Mouse (Mus musculus) megakaryocyte-erythroid progenitor cell, adult 5-6 weeks (primary cell): ENCODE measurements at regions not wholly inside any gene's neighbourhood (a gene's known extent, or its start where the extent isn't known, plus 50 kb on each side); places are given as distances from the start of the nearest gene placed in this dataset.

ENCODE experiments used
- ATAC-seq: replicated peaks from 2 replicates; pipeline ENCODE4 v1.8.0; 2016; ENCODE audit warnings: mild to moderate bottlenecking, inconsistent platforms; ENCODE audit not compliant: severe bottlenecking, poor library complexity, low FRiP score, low TSS enrichment

GRCm38 (mm10) chr3:9137131-9137874 lies 472.6 kb downstream of the Zfp704 start:
- ATAC-seq: no peak

- no peak for ATAC-seq
These were observed 475.9 kb downstream of the Zfp704 start for GRCm38 (mm10) chr3:9133991-9134390.

DNA sequence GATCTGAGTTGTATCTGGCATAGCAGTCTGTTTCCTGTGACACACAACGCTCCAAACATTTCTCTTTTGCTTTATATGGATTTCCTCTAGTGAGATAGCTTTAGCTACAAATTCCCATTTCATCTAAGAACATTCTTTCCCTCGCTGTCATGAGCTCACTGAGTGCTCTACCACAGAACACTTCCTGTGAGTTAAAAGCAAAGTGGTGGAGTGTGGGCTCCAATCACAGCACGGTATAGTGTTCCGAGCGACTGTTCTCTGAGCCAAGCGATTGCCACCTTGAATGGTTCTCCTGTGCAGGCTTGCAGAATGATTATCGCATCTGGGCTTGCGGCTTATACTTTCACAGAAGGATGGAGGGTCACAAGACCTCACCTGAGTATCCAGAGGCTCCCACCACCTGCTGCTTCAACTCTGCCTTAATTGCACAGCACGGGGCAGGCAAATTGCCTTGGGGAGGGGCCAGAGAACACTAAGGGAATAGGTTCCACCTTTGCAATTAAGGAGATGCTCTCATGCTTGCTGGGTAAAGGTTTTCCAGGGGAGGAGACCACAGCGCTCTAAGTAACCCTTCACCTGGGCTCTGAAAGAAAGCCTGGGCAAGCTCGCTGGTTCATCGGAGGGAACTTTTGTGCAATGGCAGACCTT lies 477.7 kb downstream of the Zfp704 start:
- ATAC-seq: no peak

GRCm38 (mm10) chr3:9131366-9131765 lies 478.5 kb downstream of the Zfp704 start:
- no peak for ATAC-seq

DNA sequence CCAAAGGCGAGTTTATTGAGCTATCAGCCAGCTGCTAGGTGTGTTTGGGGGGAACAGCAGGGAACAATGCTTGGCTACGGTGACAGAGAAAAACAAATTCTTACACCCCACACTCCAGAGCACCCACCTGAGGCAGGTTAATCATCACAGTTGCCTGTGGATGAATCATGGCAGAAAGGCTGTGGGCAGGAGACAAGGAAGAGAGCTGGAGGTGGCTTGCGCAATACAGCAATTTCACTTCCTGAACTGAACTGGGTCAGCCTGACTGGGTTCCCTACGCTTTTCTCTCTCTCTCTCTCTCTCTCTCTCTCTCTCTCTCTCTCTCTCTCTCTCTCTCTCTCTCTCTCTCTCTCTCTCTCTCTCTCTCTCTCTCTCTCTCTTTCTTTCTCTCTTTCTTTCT lies 481.5 kb downstream of the Zfp704 start:
- no peak for ATAC-seq

DNA sequence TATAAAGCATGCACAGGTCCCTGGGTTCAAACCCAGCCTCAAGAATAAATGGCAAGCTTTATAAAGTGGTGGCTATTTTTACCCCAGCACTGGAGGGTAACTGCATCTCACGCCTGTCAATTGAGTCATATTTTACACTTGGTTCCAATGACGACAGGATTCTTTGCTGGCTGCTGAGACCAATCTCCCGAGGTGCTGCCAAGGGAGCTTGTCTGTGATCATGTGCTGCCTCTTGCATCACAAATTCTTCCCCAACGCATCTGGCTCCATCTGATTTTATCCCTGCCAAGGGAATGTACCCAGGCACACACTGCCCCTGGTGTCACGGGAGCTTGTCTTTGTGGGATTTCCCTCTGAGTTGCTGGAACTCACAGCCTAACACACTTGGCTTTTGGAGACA lies 486.8 kb downstream of the Zfp704 start:
- no peak for ATAC-seq

GRCm38 (mm10) chr3:9117913-9118312 lies 492.0 kb downstream of the Zfp704 start:
- ATAC-seq: no peak

DNA sequence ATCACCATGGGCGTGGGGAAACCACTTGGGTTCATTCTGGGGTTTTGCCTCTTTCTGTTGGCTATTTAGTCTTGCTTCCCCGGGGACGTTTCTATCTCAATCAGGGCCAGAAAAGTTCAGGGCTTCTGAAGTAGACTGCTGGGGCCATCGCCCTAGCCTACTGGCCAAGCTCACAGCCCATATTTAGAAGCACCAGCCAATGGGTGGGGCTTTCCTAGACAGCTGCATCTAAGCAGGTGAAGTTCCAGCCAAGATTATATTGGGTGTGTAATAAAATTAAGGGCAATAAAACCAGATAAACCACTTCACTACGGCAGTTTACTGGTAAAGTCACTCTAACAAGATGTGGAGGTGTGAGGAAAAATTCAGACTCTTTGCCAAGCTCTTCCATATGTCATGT lies 496.5 kb downstream of the Zfp704 start:
- no peak for ATAC-seq

- ATAC-seq: no peak
These were observed 499.1 kb downstream of the Zfp704 start for GRCm38 (mm10) chr3:9110741-9111140.

DNA sequence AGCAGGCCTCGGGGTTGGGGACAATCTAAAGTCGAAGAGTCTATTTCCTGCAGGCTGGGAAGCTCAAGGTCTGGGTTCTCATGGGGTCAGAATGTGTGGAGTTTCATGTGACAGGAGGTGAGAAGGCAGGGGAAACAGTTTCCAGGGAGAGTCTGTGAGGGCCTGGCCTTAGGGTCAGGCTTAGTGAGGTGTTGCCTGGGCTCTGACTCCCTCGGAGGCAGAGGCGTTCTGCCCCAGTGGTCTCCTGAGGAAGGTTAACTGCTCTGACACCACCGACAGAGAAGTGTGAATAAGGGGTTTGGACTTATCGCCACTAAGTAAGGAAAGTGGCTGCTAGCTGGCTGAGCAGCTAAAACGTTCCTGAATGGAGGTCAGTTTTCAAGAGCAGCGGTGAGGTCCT lies 499.9 kb downstream of the Zfp704 start:
- no peak for ATAC-seq

DNA sequence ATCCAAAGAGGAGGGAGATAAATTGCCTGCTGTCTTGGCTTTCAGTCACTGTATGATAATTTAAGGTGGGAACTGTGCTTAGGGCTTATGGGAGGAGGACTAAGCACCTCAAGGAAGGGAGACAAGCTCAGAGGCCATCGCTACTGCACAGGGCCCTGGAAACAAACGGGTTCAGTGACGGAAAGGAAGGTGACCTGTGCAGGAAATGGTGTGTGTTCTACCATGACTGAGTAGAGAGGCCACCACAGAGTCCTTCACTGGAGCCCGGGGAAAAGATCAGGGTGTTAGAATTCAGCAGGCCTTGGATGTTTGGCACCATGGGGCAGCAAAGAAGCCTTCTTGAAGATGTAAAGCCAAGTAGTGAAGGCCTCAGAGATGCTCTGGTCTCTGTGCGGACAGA lies 500.4 kb downstream of the Zfp704 start:
- no peak for ATAC-seq

DNA sequence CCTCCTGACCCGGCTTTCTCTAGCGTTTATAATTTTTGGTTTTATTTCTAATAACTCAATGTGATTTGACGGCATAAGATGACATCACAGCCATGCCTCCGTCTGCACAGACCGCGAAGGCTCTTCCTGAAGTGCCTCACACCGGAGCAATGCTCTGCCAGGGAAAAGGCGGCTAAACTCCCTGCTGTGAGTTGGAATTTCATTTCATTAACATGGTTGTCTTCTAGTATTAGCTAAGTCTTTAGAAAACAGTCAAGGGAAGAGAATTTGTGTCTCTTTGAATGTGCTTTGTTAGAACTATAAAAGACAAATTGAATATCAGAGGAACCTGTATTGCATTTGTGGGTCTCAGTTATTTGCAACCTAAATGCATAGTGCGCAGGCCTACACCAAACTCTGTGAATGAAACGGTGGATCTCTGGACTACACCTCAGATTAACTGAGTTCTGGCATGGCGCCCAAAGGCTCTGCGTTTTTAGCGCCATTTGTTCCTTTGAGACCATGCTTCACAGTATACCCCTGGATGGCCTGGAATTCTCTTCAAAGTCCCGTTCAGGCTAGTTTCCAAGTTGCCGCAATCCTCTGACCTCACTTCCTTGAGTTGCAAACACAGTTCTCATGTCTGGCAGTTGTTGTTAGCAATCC lies 502.0 kb downstream of the Zfp704 start:
- no peak for ATAC-seq

- ATAC-seq: no peak
These were observed 504.5 kb downstream of the Zfp704 start for GRCm38 (mm10) chr3:9105191-9105926.

DNA sequence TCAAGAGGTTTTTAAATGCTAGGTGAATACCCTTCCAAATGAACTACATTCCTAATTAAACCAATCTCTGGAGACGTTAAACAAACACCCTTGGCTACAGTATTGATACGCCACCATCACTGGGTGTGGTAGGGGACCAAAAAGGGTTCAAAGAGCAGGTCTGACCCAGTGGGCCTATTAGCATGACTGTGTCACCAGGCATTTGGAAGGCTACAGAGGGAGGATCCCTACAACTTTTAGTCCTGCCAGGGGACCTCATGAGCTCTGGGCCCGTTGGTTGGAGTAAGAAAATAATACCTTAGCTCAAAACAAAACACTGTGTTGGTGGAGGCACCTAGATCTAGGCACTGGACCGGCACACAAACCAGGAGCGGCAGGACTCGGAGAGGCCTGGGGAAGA lies 506.4 kb downstream of the Zfp704 start:
- no peak for ATAC-seq

GRCm38 (mm10) chr3:9101240-9101639 lies 508.6 kb downstream of the Zfp704 start:
- ATAC-seq: no peak

- ATAC-seq: no peak
These were observed 509.1 kb downstream of the Zfp704 start for GRCm38 (mm10) chr3:9100761-9101160.

DNA sequence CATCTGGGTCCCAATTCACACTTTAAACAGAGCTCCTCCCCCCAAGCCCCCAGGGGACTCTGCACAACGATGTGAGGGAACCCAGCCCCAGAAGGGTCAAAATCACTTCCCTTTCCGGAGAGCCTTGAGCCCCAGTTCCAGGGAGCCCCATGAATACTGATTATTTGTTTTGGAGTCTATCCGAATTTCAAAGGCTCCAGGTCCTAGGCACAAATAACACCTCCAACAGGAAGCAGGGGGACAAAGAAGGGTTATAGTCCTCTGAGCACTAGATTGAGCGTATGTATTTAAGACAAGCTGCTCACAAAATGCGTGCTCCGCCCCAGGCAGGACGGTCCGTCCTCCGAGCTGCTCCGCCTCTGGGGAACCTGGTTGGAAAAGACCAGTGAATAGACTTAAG lies 511.4 kb downstream of the Zfp704 start:
- ATAC-seq: no peak

DNA sequence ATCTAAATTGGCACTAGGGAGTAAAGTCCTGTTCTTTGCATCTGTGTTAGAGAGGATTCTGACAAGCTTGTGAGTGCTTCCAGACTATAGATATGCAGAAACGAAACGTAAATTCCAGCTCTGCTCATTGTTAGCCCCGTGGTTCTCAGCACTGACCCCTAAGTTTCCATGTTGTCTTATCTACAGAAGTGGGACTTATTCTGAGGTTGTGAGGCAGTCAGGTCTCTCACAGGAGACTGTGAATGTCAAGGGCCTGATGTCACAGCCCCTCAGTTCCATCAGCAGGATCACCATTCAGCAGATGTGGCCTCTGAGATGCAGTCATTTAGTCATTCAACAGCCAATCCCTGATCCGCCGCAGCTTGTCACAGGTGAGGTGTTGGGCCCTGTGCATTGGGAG lies 525.8 kb downstream of the Zfp704 start:
- no peak for ATAC-seq

DNA sequence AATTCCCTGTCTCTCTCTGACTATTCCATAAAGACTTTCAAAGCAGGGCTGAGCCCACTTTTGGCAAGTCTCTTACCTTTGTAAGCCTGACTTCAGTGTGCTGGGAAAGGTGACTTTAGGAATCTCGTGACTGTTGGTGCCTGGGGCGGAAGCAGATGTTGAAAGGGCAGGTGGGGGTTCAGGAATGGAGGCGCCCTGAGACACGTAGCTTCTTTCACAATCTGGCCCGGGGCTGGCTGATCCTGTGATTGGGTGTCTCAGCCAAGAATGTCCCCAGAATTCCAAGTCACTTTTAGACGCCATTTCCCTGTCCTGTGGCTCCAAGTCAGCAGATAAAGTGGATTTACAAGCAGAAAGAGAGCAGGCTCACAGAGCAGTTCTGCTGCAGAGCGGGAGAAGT lies 527.8 kb downstream of the Zfp704 start:
- no peak for ATAC-seq

GRCm38 (mm10) chr3:9078201-9078600 lies 531.7 kb downstream of the Zfp704 start:
- no peak for ATAC-seq
